Mouse (Mus musculus): ENCODE results near the gene Drap1.

The Drap1 gene

DNA sequence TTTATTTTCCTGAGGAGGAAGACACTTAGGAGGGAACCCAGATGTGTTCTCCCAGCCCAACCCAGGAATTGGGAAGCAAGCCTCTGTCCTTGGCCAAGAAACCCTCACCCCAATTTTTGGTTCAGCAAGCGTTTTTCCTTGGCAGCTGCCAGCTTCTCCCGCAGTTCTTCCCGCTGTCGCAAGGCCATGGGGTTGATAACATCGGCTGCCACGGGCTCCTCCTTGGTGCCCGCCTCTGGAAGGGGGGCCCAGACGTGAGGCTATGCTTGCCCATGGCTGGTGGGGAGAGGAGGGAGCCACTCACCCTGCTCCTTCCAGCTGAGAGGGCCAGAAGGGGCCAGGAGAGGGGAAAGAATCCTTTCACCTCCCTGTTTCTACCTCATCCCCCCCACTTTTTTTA is 40.1 kb downstream of the Drap1 start:
- DNase-seq (ENCODE audit: low read depth, low spot score) = no peak

DNA sequence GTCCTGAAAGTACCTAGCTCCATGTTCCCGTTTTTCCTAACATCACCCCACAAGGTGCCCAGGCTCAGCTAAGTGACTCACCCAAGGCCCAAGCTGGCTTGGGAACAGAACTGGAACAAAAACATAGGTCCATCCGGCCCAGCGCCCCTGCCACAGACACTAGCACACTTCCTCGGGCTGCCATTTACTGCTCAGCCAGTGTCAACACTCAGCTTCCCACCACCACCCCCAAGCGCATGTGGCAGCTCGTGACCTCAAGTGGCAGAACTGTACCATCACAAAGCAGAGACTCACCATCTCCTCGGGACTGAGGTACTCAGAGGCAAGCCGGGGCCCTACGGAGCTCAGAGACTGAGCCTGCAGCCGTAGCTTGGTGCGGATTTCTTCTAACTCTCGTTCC is 41.5 kb downstream of the Drap1 start:
- no peak for DNase-seq (ENCODE audit: low read depth, low spot score)

DNA sequence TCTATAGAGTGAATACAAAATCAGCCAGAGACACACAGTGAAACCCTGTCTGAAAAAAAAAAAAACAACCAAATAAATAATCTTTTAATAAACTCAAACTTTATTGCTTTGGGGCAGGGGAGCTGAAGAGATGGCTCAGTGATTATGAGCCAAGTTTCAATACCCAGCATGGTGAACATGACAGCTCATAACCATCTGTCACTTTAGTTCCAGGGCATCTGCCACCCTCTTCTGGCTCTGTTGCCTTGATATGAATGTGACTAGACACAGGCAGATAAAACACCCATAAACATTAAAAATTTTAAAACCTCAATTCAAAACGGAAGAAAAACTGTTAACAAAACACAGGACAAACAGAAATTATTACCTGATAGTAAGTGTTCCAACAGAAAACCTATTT is 47.3 kb downstream of the Drap1 start:
- DNase-seq (ENCODE audit: low read depth, low spot score) = no peak

DNA sequence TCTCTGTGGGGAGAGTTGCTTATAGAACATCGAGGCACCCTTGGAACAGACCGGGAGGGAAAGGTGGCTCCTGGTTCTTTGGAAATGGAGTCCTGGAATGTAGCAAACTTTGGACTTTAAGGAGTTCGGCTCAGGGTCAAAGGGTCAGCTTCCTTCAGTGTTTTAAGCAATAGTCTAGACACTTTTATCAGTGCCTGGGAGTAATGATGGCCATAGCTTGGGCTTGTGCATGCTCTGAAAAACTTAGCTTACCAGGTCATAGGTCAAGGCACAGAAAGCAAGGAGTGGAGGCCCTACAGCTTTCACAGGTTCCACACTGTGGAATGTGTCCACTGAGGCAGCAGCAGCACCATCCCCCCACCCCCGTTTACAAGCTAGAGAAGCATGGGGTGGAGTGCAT is 50.0 kb downstream of the Drap1 start:
- DNase-seq (ENCODE audit: low read depth, low spot score) = no peak

DNA sequence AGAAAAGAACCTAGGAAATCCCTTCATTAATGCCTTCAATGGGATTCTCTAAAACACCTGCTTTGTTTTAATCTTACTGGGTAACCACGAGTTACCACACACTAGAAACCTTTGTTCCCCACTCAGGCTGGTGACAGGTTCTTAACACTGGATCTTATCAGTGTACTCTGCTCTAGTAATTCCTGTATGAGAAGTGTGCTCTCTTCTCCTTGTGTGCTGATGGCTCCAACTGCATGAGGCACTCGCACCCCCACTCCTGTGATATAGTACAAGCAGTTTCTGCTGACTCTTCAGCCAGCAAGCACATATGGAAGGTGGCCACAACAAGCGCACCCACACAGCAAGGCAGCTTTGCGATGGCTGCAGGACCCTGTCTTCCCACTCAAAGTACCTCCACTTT is 50.6 kb downstream of the Drap1 start:
- DNase-seq (ENCODE audit: low read depth, low spot score) = no peak

Data from c-Kit-negative CD71-positive TER-119-positive erythroid progenitor cells, embryonic 14.5 days (primary cell).